Mouse (Mus musculus) C2C12 (cell line): ENCODE results near the gene Sdc1. TPM values are rescaled to one million over a fixed set of nuclear protein-coding genes. Genes with fewer than 3 reads are reported as not detected.

Experiments used
- H3K27me3 ChIP-seq: one replicate; pipeline ENCODE4 v1.6.1; 2011; ENCODE audit not compliant: control insufficient read depth, insufficient read depth, insufficient read length
- H3K36me3 ChIP-seq: one replicate; pipeline ENCODE4 v1.6.1; 2011; ENCODE audit not compliant: control insufficient read depth, insufficient read depth
- H3K4me3 ChIP-seq: one replicate; pipeline ENCODE4 v1.5.1; 2011; ENCODE audit warnings: mild to moderate bottlenecking, control low read depth; ENCODE audit not compliant: poor library complexity, insufficient read depth, severe bottlenecking
- H3K79me2 ChIP-seq: one replicate; pipeline ENCODE4 v1.6.1; 2011; ENCODE audit not compliant: control insufficient read depth, insufficient read depth
- H3K79me3 ChIP-seq: one replicate; pipeline ENCODE4 v1.6.1; 2011; ENCODE audit warnings: low read depth, control low read depth
- H3ac ChIP-seq: one replicate; pipeline ENCODE3; 2011; ENCODE audit warnings: low read depth; ENCODE audit not compliant: control insufficient read depth, insufficient read length
- CEBPB ChIP-seq: IDR thresholded peaks from one replicate; pipeline ENCODE4 v1.6.1; 2011; ENCODE audit warnings: low read depth, mild to moderate bottlenecking, control low read depth, moderate library complexity
- CTCF ChIP-seq: IDR thresholded peaks from one replicate; pipeline ENCODE4 v1.5.1; 2011; ENCODE audit not compliant: control insufficient read depth, insufficient read depth, insufficient read length
- FOSL1 ChIP-seq: IDR thresholded peaks from one replicate; pipeline ENCODE4 v1.8.0; 2011; ENCODE audit warnings: mild to moderate bottlenecking, low read length; ENCODE audit not compliant: poor library complexity, insufficient read depth, severe bottlenecking
- MAX ChIP-seq: IDR thresholded peaks from one replicate; pipeline ENCODE4 v1.6.1; 2011; ENCODE audit warnings: mild to moderate bottlenecking, control low read depth
- MYOD1 ChIP-seq: IDR thresholded peaks from one replicate; pipeline ENCODE4 v1.6.1; 2011; ENCODE audit warnings: low read depth; ENCODE audit not compliant: control insufficient read depth, insufficient read length
- MYOG ChIP-seq: IDR thresholded peaks from one replicate; pipeline ENCODE4 v1.6.1; 2011; ENCODE audit not compliant: control insufficient read depth, insufficient read length; ENCODE audit errors: extremely low read depth
- USF1 ChIP-seq: IDR thresholded peaks from one replicate; pipeline ENCODE4 v1.6.1; 2011; ENCODE audit warnings: low read depth, mild to moderate bottlenecking, control low read depth, moderate library complexity
- polyA plus RNA-seq: library from polyadenylated mRNA; unstranded; fragments of >200 nt; fragmentation: generic; extraction: Trizol; gene quantifications from one replicate; pipeline ENCODE4 v1.2.1, GENCODE M21; 2012; ENCODE audit warnings: missing spikeins

Gene Sdc1
- polyA plus RNA-seq, 1 experiment, result 112 TPM

GRCm38 (mm10) chr12:8758029-8758428 lies 13.1 kb upstream of the Sdc1 start:
- H3K4me3 ChIP-seq, result no peak overlapping the region
- peaks cover 24% of the 10 kb centered on the region for H3K36me3 ChIP-seq
- no peaks in the 10 kb centered on the region for H3K27me3 ChIP-seq
- H3ac ChIP-seq, result no peak overlapping the region
- H3K79me2 ChIP-seq, result no peaks in the 10 kb centered on the region
- no peak for TF ChIP-seq MAX
- peaks cover 2% of the 10 kb centered on the region for H3K79me3 ChIP-seq

GRCm38 (mm10) chr12:8759115-8759514 lies 12.0 kb upstream of the Sdc1 start:
- TF ChIP-seq CEBPB (no peak), FOSL1 (no peak)
- no peaks in the 10 kb centered on the region for H3K79me3 ChIP-seq
- no peaks in the 10 kb centered on the region for H3K79me2 ChIP-seq
- no peak overlapping the region for H3ac ChIP-seq
- H3K36me3 ChIP-seq, result peaks cover 13% of the 10 kb centered on the region
- no peaks in the 10 kb centered on the region for H3K27me3 ChIP-seq
- no peak overlapping the region for H3K4me3 ChIP-seq

GRCm38 (mm10) chr12:8759779-8760178 lies 11.3 kb upstream of the Sdc1 start:
- H3K79me2 ChIP-seq, result no peaks in the 10 kb centered on the region
- no peaks in the 10 kb centered on the region for H3K79me3 ChIP-seq
- TF ChIP-seq FOSL1 (no peak), MYOG (no peak), CEBPB (no peak), MYOD1 (no peak)
- peaks cover 8% of the 10 kb centered on the region for H3K36me3 ChIP-seq
- no peak overlapping the region for H3K4me3 ChIP-seq
- H3ac ChIP-seq, result no peak overlapping the region
- no peaks in the 10 kb centered on the region for H3K27me3 ChIP-seq

- Histone ChIP-seq H3K27me3 (no peaks in the 10 kb centered on the region), H3K79me2 (no peaks in the 10 kb centered on the region), H3K36me3 (peaks cover 8% of the 10 kb centered on the region), H3K79me3 (no peaks in the 10 kb centered on the region), H3K4me3 (no peak overlapping the region), H3ac (no peak overlapping the region)
- TF ChIP-seq MYOG (no peak), CTCF (no peak), MAX (no peak), CEBPB (no peak), USF1 (no peak), FOSL1 (no peak), MYOD1 (no peak)
Measured at GRCm38 (mm10) chr12:8760561-8760960, 10.6 kb upstream of the Sdc1 start.

- Histone ChIP-seq H3K27me3 (no peaks in the 10 kb centered on the region), H3ac (no peak overlapping the region), H3K79me2 (no peaks in the 10 kb centered on the region), H3K79me3 (no peaks in the 10 kb centered on the region), H3K4me3 (no peak overlapping the region), H3K36me3 (peaks cover 8% of the 10 kb centered on the region)
- TF ChIP-seq USF1 (no peak), CEBPB (no peak), CTCF (no peak), MAX (no peak)
Measured at GRCm38 (mm10) chr12:8761058-8761457, 10.1 kb upstream of the Sdc1 start.

GRCm38 (mm10) chr12:8762667-8763066 lies 8.5 kb upstream of the Sdc1 start:
- H3K36me3 ChIP-seq, result peaks cover 8% of the 10 kb centered on the region

More at GRCm38 (mm10) chr12:8762667-8763066, 8.5 kb upstream of the Sdc1 start:
- no peak for TF ChIP-seq CEBPB
- TF ChIP-seq MYOD1, result no peak
- no peak for TF ChIP-seq MYOG
- no peak for TF ChIP-seq USF1
- TF ChIP-seq FOSL1, result no peak
- TF ChIP-seq CTCF, result no peak
- Histone ChIP-seq H3K79me3 (no peaks in the 10 kb centered on the region), H3K79me2 (no peaks in the 10 kb centered on the region), H3ac (no peak overlapping the region), H3K4me3 (no peak overlapping the region), H3K27me3 (no peaks in the 10 kb centered on the region)
